Mouse (Mus musculus) neural tube, postnatal 0 days (tissue): Measurements from ENCODE around the gene Hunk. TPM values are rescaled to one million over a fixed set of nuclear protein-coding genes. Genes with fewer than 3 reads are reported as not detected.

ENCODE experiments used
- polyA plus RNA-seq: library from polyadenylated mRNA; unstranded; fragments of >200 nt; fragmentation: Nextera tagmentation; extraction: Ambion mirVana; gene quantifications from 2 replicates; pipeline ENCODE4 v1.2.1, GENCODE M21; 2015

Hunk gene
- 4.3 TPM in 2 replicates for polyA plus RNA-seq

DNA sequence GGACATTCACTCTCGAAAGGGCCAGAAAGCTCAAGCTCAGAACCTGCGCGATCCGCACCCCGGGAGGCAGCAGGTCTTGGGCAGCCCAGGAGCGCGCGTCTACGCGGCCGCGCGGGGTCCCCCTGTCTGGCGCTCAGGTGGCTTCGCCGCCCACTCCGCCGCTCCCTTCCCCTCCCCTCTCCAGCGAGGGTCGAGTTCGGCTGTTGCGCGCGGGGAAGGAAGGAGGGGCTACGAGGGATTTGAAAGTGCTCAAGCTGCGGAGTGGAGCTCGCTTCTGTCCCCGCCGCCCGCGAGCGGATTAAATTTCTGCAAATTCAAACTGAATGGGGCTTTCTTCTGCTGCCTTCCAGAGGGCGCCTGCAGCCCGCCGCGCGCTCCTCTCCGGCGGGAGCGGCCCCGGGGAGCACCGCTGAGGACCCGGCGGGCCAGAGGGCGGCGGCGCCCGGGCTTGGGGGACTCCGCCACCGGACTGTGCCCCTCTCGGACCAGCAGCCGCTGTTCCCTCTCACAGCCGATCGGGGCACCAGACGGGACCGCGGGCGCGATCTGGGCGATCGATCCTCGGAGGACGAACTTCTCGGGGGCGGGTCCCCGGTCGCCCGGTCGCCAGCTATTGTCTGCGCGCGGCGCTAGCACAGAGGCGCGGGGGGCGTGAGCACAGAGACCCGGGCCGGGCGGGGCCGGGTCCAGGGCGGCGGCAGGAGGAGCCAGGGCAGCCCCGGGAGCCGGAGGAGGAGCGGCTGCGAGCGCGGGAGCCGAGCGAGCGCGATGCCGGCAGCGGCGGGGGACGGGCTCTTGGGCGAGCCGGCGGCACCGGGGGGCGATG, at the start of gene Hunk:
Gene Hunk, plus strand, starts transcription at position 326 of the 826 bp plus-strand sequence.

Other genes starting within 250 kb of the Hunk start
- 18.8 and 19.4 TPM in 2 replicates for gene Tiam1, start 242.2 kb upstream of the Hunk start, polyA plus RNA-seq
- 1,237 and 1,246 TPM in 2 replicates for gene Sod1, start 165.3 kb upstream of the Hunk start, polyA plus RNA-seq
- gene Scaf4, start 101.5 kb upstream of the Hunk start, polyA plus RNA-seq: 15.2 and 19.2 TPM in 2 replicates